Mouse (Mus musculus): ENCODE results near the gene Tmem223. TPM values are rescaled to one million over a fixed set of nuclear protein-coding genes. Genes with fewer than 3 reads are reported as not detected.
"Not testable (repeated sequence)": the region's sequence is repeated elsewhere in the genome, so short reads cannot be mapped to it uniquely, and the experiment has no call there.

The Tmem223 gene
- 185 and 220 TPM in 2 replicates for polyA plus RNA-seq (2016; fragmentation: Nextera tagmentation; extraction: Ambion mirVana)

- peaks cover 78% of the 10 kb centered on the region for H3K36me3 ChIP-seq
- no peaks in the 10 kb centered on the region for H3K27me3 ChIP-seq (ENCODE audit: insufficient read depth, poor library complexity, severe bottlenecking)
- 21% methylated on average over 29 of the region's 29 CpGs for WGBS
- peak within 1 kb of the TSS; percentile 92 for H3K4me3 ChIP-seq
- H3K27ac ChIP-seq = peak within 1 kb of the TSS; percentile 98
- peaks cover 1% of the 10 kb centered on the region; the same call in 1 of the 2 replicates for H3K9me3 ChIP-seq
- H3K4me1 ChIP-seq (replicated peaks) = peaks cover 41% of the 10 kb centered on the region
- peak; percentile 83 for DNase-seq (ENCODE audit: low spot score)
Measured at GRCm38 (mm10) chr19:8770567-8771270, at the start of gene Tmem223. TSS of gene Tmem223 (plus strand) at chr19:8770996.

GRCm38 (mm10) chr19:8721378-8721777 lies 49.4 kb upstream of the Tmem223 start:
- no peak overlapping the region for H3K27ac ChIP-seq
- no peak overlapping the region for H3K4me3 ChIP-seq
- H3K4me1 ChIP-seq (replicated peaks) = peaks cover 26% of the 10 kb centered on the region
- DNase-seq (ENCODE audit: low spot score) = no peak
- WGBS = 72% methylated on average over 1 of the region's 1 CpGs
- H3K36me3 ChIP-seq = peaks cover 25% of the 10 kb centered on the region
- no peaks in the 10 kb centered on the region for H3K9me3 ChIP-seq
- no peaks in the 10 kb centered on the region for H3K27me3 ChIP-seq (ENCODE audit: insufficient read depth, poor library complexity, severe bottlenecking)

- Histone ChIP-seq H3K4me1 (replicated peaks) (peaks cover 26% of the 10 kb centered on the region), H3K36me3 (peaks cover 31% of the 10 kb centered on the region), H3K9me3 (no peaks in the 10 kb centered on the region), H3K27ac (peak overlapping the region; percentile 93), H3K27me3 (ENCODE audit: insufficient read depth, poor library complexity, severe bottlenecking) (no peaks in the 10 kb centered on the region), H3K4me3 (peak overlapping the region; percentile 72)
- DNase-seq (ENCODE audit: low spot score) = no peak
- 63% methylated on average over 4 of the region's 4 CpGs for WGBS
Measured at GRCm38 (mm10) chr19:8722021-8722420, 48.8 kb upstream of the Tmem223 start.

GRCm38 (mm10) chr19:8722559-8722906 lies 48.3 kb upstream of the Tmem223 start:
- Histone ChIP-seq H3K4me1 (replicated peaks) (peaks cover 26% of the 10 kb centered on the region), H3K27me3 (ENCODE audit: insufficient read depth, poor library complexity, severe bottlenecking) (no peaks in the 10 kb centered on the region), H3K4me3 (peak overlapping the region; percentile 72), H3K36me3 (peaks cover 32% of the 10 kb centered on the region), H3K9me3 (no peaks in the 10 kb centered on the region), H3K27ac (peak overlapping the region; percentile 93)
- 3% methylated on average over 5 of the region's 5 CpGs for WGBS
- DNase-seq (ENCODE audit: low spot score) = no peak

- Histone ChIP-seq H3K27me3 (ENCODE audit: insufficient read depth, poor library complexity, severe bottlenecking) (no peaks in the 10 kb centered on the region), H3K4me1 (replicated peaks) (peaks cover 26% of the 10 kb centered on the region), H3K36me3 (peaks cover 32% of the 10 kb centered on the region), H3K4me3 (peak within 1 kb of the TSS; percentile 72), H3K27ac (peak within 1 kb of the TSS; percentile 93), H3K9me3 (no peaks in the 10 kb centered on the region)
- DNase-seq (ENCODE audit: low spot score) = peak; percentile 97
- under 1% methylated on average over 50 of the region's 50 CpGs for WGBS
Measured at GRCm38 (mm10) chr19:8722907-8723573, 47.8 kb upstream of the Tmem223 start, which contains the start of gene Slc3a2. TSS of gene Slc3a2 (minus strand) at chr19:8723369.

- peak overlapping the region; percentile 72 for H3K4me3 ChIP-seq
- DNase-seq (ENCODE audit: low spot score) = peak; percentile 28
- under 1% methylated on average over 20 of the region's 20 CpGs for WGBS
Measured at GRCm38 (mm10) chr19:8723574-8724346, 47.0 kb upstream of the Tmem223 start.

GRCm38 (mm10) chr19:8724392-8724791 lies 46.4 kb upstream of the Tmem223 start:
- H3K4me1 ChIP-seq (replicated peaks) = peaks cover 26% of the 10 kb centered on the region
- H3K36me3 ChIP-seq = peaks cover 32% of the 10 kb centered on the region
- H3K27ac ChIP-seq = peak overlapping the region; percentile 93
- WGBS = 6% methylated on average over 2 of the region's 2 CpGs
- no peaks in the 10 kb centered on the region for H3K9me3 ChIP-seq
- no peak for DNase-seq (ENCODE audit: low spot score)
- H3K4me3 ChIP-seq = peak overlapping the region; percentile 72
- no peaks in the 10 kb centered on the region for H3K27me3 ChIP-seq (ENCODE audit: insufficient read depth, poor library complexity, severe bottlenecking)

More at GRCm38 (mm10) chr19:8723574-8724346, 47.0 kb upstream of the Tmem223 start:
- no peaks in the 10 kb centered on the region for H3K27me3 ChIP-seq (ENCODE audit: insufficient read depth, poor library complexity, severe bottlenecking)
- peaks cover 26% of the 10 kb centered on the region for H3K4me1 ChIP-seq (replicated peaks)
- no peaks in the 10 kb centered on the region for H3K9me3 ChIP-seq
- peak overlapping the region; percentile 93 for H3K27ac ChIP-seq
- peaks cover 32% of the 10 kb centered on the region for H3K36me3 ChIP-seq

- no peaks in the 10 kb centered on the region for H3K9me3 ChIP-seq
- peak overlapping the region; percentile 72 for H3K4me3 ChIP-seq
- H3K36me3 ChIP-seq = peaks cover 32% of the 10 kb centered on the region
- DNase-seq (ENCODE audit: low spot score) = no peak
- WGBS = 61% methylated on average over 4 of the region's 4 CpGs
- H3K4me1 ChIP-seq (replicated peaks) = peaks cover 26% of the 10 kb centered on the region
- H3K27ac ChIP-seq = no peak overlapping the region
- no peaks in the 10 kb centered on the region for H3K27me3 ChIP-seq (ENCODE audit: insufficient read depth, poor library complexity, severe bottlenecking)
Measured at GRCm38 (mm10) chr19:8725081-8725613, 45.6 kb upstream of the Tmem223 start.

GRCm38 (mm10) chr19:8726609-8727390 lies 44.0 kb upstream of the Tmem223 start:
- DNase-seq (ENCODE audit: low spot score) = no peak
- Histone ChIP-seq H3K27me3 (ENCODE audit: insufficient read depth, poor library complexity, severe bottlenecking) (no peaks in the 10 kb centered on the region), H3K27ac (no peak overlapping the region), H3K9me3 (no peaks in the 10 kb centered on the region), H3K36me3 (peaks cover 32% of the 10 kb centered on the region), H3K4me3 (no peak overlapping the region), H3K4me1 (replicated peaks) (peaks cover 26% of the 10 kb centered on the region)
- WGBS = 13% methylated on average over 3 of the region's 3 CpGs

- no peaks in the 10 kb centered on the region for H3K9me3 ChIP-seq
- H3K4me3 ChIP-seq = no peak overlapping the region
- H3K27ac ChIP-seq = no peak overlapping the region
- H3K27me3 ChIP-seq (ENCODE audit: insufficient read depth, poor library complexity, severe bottlenecking) = no peaks in the 10 kb centered on the region
- 29% methylated on average over 5 of the region's 5 CpGs for WGBS
- H3K4me1 ChIP-seq (replicated peaks) = peaks cover 18% of the 10 kb centered on the region
- H3K36me3 ChIP-seq = peaks cover 32% of the 10 kb centered on the region
- no peak for DNase-seq (ENCODE audit: low spot score)
Measured at GRCm38 (mm10) chr19:8727495-8728114, 43.2 kb upstream of the Tmem223 start.

- not testable (repeated sequence) for H3K4me3 ChIP-seq; H3K9me3 ChIP-seq; H3K27me3 ChIP-seq (ENCODE audit: insufficient read depth, poor library complexity, severe bottlenecking); DNase-seq (ENCODE audit: low spot score); H3K27ac ChIP-seq
- H3K36me3 ChIP-seq = peaks cover 32% of the 10 kb centered on the region
- 47% methylated on average over 3 of the region's 3 CpGs for WGBS
- H3K4me1 ChIP-seq (replicated peaks) = peaks cover 18% of the 10 kb centered on the region
Measured at GRCm38 (mm10) chr19:8728335-8729099, 42.3 kb upstream of the Tmem223 start.
